Mouse (Mus musculus) erythroblast, embryonic 14.5 days (primary cell): Measurements from ENCODE around the gene AI413582.

Experiments used
- GATA1 ChIP-seq: IDR thresholded peaks from 2 replicates; pipeline ENCODE4 v1.6.1; 2012; ENCODE audit warnings: low read length, inconsistent platforms, mixed read lengths
- TAL1 ChIP-seq: IDR thresholded peaks from 3 replicates; pipeline ENCODE4 v1.6.1; 2012; ENCODE audit warnings: low read length, inconsistent platforms, mixed read lengths

DNA sequence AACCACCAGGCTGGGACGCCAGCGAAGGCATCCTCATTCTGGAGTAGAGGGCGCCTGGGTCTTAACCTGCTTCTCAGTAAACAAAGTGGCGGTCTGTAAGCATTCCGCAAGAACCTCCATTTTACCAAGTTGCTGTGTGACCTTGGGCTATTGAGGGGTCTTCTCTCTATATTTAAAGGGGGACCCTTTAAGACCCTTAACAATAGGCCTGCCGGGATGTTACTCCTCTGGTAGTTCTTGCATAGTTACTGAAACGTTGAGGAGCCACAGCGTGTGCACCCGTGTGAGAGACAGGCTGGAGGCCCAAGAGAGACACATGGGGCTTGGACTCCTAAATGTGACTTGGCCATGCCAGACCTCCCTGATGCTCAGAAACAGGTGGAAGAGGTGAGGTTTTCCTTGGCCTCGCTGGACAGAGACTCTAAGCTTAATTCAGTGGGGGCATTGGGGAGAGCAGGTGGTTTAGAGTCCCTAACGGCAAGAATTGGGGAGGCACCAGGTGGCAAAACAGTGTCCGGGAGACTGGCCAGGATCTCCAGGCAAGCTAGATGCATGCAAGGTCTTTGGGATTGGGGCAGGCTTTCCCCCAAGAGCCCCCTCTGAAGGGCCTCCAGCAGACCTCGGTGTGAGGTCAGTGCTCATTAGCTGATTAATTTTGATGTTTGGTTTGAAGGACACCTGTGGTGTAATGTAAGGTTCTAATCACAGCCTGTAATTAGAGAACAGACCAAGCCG is 7.5 kb downstream of the AI413582 start:
- TF ChIP-seq GATA1: no peak
- no peak for TF ChIP-seq TAL1
